Mouse (Mus musculus): ENCODE results near the gene Faap24.

- no peak for TF ChIP-seq CTCF (IDR thresholded peaks at IDR 0.05)
- no peak for TF ChIP-seq EP300 (IDR thresholded peaks at IDR 0.05)
Observed at GRCm38 (mm10) chr7:35349022-35349421, 47.6 kb downstream of the Faap24 start.
